Mouse (Mus musculus): Measurements from ENCODE around the gene B3gat1.

DNA sequence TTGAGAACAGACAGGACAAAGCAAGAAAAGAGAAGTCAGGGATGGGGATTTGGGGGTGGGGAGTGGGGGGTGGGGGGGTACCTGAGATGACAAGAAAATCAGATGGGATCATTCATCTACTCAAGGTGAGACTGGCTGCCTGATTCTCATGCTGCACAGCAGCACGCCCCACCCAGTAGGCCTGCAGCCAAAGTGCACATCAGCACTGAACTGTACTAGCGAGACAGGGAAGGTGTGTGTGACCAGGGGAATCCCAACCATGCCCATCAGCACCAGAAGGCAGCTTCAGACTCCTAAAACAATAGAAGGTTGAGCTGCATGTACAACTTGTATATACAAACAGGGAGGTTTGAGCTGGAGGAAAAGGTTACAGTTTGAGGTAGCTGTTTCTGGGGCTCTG lies 42.2 kb downstream of the B3gat1 start:
- no peak for TF ChIP-seq POLR2A (IDR thresholded peaks at IDR 0.05; ENCODE audit: borderline replicate concordance, low read depth, low read length)
- no peak for TF ChIP-seq CTCF (IDR thresholded peaks at IDR 0.05; ENCODE audit: low read depth, low read length)

All from bone marrow macrophage, adult 2 months (primary cell).